Mouse (Mus musculus): ENCODE measurements at regions not wholly inside any gene's neighbourhood (a gene's known extent, or its start where the extent isn't known, plus 50 kb on each side); places are given as distances from the start of the nearest gene placed in this dataset.

DNA sequence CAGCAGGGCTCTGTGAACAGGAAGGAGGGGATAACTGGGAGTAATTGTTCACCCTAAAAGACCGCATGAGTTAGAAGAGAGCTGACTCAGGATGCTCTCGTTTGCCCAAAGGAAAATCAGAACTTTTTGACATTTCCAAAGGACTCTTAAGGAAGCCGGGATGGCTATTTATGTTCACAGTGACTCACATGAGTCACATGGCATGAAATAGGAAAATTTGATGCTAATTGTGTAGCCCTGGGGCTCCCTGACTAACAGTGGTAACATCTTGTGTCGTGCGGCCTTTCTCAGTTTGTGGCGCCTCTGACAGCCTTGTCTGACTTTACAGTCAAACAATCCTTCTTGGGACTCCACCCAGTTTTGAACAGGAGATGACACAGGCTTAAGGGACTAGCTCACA lies 51.9 kb upstream of the Cacna1a start:
- no peak for DNase-seq (ENCODE audit: low spot score in 2 of 2)

DNA sequence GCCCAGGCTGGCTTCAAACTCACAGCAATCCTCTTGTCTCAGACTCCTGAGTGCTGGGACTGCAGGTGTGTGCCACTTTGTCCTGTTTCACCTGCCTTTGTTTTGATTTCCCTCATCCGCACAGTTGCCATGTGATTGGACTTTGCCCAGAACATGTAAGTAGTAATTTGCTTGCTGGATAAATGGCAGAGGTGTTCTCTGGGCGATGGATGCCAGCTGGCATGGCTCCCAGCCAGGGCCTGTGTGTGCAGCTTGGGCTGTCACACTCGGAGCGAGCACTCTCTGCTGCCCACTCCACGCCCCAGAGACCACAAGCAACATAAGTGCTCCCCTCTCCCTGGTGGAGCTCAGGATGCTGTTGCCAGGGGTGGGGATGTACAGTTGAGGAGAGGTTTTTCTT lies 53.9 kb upstream of the Cacna1a start:
- DNase-seq (ENCODE audit: low spot score in 2 of 2) = no peak

DNA sequence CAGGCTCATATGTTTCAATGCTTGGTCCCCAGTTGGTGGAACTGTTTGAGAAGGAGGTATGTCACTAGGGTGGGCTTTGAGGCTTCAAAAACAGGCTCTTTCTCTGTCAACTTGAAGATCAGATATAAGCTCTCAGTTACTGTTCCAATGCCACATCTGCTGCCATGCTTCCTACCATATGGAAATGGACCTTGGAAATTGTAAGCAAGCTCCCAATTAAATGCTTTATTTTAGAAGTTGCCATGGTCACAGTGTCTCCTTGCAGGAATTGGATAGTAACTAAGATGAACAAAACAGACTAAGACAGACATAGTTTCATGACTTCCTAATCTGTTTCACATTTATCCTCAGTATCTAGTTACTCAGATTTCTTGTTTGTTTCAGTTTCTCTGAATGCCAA lies 56.7 kb upstream of the Cacna1a start:
- DNase-seq (ENCODE audit: low spot score in 2 of 2) = no peak

DNA sequence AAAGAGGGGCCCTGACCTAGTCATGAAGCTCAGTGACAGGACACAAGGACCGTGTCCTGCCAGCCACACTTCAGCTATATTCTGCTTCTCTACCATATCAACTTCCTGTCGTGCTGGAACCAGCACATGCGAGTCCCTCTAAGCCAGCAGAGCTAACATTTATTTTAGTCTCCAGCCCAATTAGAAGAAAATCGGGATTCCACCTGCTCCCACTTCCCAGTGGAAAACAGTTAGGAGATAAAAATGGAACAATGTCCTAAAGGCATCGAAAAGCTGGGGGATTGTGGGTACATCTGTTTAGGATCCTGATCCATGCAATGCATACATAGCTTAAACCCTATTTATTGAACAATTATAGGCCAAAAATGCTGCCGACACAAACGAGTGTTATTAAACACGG lies 58.7 kb upstream of the Cacna1a start:
- DNase-seq (ENCODE audit: low spot score in 2 of 2) = no peak

DNA sequence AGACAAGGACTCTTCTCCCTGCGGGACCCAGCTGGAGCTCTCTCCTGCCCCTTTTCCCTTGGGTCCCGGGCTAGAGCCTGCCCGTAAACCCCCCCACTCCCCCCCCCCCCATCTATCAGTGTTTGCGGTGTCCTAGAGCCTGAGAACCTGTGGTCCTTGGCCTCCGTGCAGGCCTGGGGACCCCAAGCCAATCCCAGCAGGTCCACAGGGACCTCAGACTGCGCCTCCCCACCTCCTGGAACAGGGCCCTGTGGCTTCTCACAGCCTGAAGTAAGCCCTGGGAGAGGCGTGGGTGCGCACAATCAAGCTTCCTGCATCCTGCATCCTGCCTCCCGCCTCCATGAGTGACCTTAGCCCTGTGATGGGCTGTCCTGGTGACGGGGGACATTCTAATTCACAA lies 52.6 kb upstream of the Ccdc130 start:
- DNase-seq (ENCODE audit: low spot score in 2 of 2) = peak in 1 of 2 experiments; percentile 4

DNA sequence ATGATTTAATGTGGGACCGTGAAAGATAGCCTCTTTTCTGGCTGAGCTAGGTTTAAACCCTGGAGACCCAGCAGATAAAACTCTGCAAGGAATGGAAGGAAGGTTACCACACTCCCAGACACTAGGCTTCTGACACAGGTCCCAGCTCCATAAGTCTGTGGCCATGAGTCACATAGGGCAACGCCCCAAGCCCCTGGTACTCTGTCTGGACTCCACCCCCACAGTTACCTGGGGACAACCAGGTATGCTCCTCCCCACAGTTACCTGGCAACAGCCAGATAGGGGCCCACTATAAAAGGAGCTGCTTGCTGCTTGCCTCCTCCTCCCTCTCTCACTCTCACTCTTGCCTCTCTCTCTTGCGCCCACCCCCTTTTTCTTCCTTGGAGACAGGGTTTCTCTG lies 51.7 kb upstream of the Ccdc130 start:
- no peak for DNase-seq (ENCODE audit: low spot score in 2 of 2)

All from gastrocnemius, adult 8-10 months (tissue).